Mouse (Mus musculus): ENCODE data around the gene C730034F03Rik. TPM values are rescaled to one million over a fixed set of nuclear protein-coding genes. Genes with fewer than 3 reads are reported as not detected.

C730034F03Rik gene
- 1 to 10 TPM; 3.2 to 3.7 TPM for total RNA-seq (2023)

GRCm38 (mm10) chr15:89429352-89430221 is at the start of gene C730034F03Rik, which contains the start of the genes Gm44502 and Chkb:
Gene C730034F03Rik, plus strand, starts transcription at chr15:89429589.
Gene Gm44502, minus strand, starts transcription at chr15:89429696.
Gene Chkb, minus strand, starts transcription at chr15:89429908.

GRCm38 (mm10) chr15:89384617-89385016 is 44.8 kb upstream of the C730034F03Rik start, which contains the start of gene Klhdc7b:
Gene Klhdc7b, plus strand, starts transcription at chr15:89384917.

DNA sequence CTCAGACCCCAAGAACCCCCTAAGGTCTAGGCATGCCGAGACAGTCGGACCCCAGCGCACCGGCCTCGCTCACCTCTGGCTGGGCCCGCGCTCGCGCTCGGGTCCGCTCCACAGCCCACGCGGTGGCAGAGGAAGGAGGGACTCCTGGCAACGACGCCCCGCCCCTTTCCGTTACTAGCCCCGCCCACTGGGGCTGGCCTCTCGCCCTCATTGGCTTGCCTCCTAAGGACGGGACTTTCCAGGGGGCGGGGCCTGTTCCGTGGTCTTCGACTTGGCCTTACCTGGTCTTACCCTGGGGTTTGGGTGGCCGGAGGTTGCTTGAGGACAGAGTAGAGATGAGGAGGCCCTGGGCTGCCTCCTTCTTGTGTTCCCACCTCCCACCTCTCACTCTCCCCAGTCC is 19.3 kb upstream of the C730034F03Rik start, which contains the start of gene Syce3:
TSS of gene Syce3 (minus strand) at position 386 of the 400 bp plus-strand sequence.

DNA sequence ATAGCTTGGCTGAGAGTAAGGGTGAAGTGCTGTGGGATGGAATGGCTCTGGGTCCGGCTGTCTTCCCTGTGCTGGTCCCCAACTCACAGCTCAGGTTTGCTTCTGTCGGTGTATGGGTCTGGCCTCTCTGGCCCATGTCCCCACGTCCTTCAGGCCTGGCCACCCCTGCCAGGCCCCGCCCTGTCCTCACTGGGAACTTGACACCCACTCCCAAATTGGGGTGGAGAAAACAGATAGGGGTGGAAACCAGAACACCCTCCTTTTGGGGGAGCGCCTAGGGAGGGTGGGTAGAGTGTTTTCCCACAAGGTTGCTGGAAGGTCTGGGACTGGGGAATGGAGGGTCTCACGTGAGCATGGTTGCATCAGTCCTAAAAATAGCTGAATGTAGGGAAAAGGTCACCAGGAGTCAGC is 3.7 kb upstream of the C730034F03Rik start, which contains the start of gene Cpt1b:
TSS of gene Cpt1b (minus strand) at position 153 of the 411 bp plus-strand sequence.

GRCm38 (mm10) chr15:89453865-89454478 is 24.6 kb downstream of the C730034F03Rik start, which contains the start of gene Mapk8ip2:
Gene Mapk8ip2, plus strand, starts transcription at chr15:89453913.

DNA sequence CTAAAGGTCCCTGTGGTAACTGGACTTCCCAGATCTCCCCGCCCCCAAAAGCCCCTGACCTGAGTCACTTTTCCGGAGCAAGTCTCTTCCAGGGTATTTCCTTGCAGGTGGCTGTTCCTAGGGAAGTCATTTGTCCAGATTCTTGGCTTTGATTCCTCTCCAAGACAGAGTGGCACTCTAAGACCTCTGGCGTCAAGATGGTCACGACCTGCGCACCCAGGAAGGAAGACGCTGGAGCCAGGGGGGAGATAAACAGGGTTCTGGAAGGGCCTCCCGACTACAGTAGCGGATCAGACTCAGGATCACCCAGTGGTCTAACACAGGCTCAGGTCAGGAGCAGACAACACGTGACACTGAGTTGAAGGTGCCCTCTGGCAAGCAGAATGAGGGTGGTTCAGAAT is 47.7 kb downstream of the C730034F03Rik start, which contains the start of gene Arsa:
TSS of gene Arsa (minus strand) at position 335 of the 401 bp plus-strand sequence.

Other genes with a start within 250 kb of the C730034F03Rik start
- 10 to 100 TPM; 50.5 to 82.5 TPM for gene Plxnb2, start 248.8 kb upstream of the C730034F03Rik start, total RNA-seq (2023)
- gene Dennd6b, start 233.1 kb upstream of the C730034F03Rik start, total RNA-seq (2023) = 1 to 10 TPM; 2.0 to 2.2 TPM
- 10 to 100 TPM; 23.9 to 31.0 TPM for gene Ppp6r2, start 218.0 kb upstream of the C730034F03Rik start, total RNA-seq (2023)
- gene Sbf1, start 114.3 kb upstream of the C730034F03Rik start, total RNA-seq (2023) = 100 to 1,000 TPM; 107 to 117 TPM
- gene Adm2, start 106.9 kb upstream of the C730034F03Rik start, total RNA-seq (2023) = not detected
- not detected for gene Miox, start 95.2 kb upstream of the C730034F03Rik start, total RNA-seq (2023)
- 10 to 100 TPM; 39.7 to 41.8 TPM for gene Lmf2, start 73.9 kb upstream of the C730034F03Rik start, total RNA-seq (2023)
- 10 to 100 TPM; 73.4 to 76.9 TPM for gene Ncaph2, start 73.9 kb upstream of the C730034F03Rik start, total RNA-seq (2023)
- gene Sco2, start 55.7 kb upstream of the C730034F03Rik start, total RNA-seq (2023) = 1 to 10 TPM; 4.4 to 7.0 TPM
- gene Tymp, start 52.5 kb upstream of the C730034F03Rik start, total RNA-seq (2023) = under 1 TPM in 1 of 2 experiments, not detected in 1; 0.24 TPM
- gene Odf3b, start 50.3 kb upstream of the C730034F03Rik start, total RNA-seq (2023) = 1 to 10 TPM in 1 of 2 experiments, not detected in 1; 1.2 TPM
- not detected for gene Klhdc7b, start 44.7 kb upstream of the C730034F03Rik start, total RNA-seq (2023)
- gene Syce3, start 19.1 kb upstream of the C730034F03Rik start, total RNA-seq (2023) = not detected
- gene Cpt1b, start 3.7 kb upstream of the C730034F03Rik start, total RNA-seq (2023) = 1 to 10 TPM; 2.6 to 4.1 TPM
- under 1 TPM in 1 of 2 experiments, not detected in 1; 0.78 TPM for gene Gm44502, start 107 bp downstream of the C730034F03Rik start, total RNA-seq (2023)
- gene Chkb, start 319 bp downstream of the C730034F03Rik start, total RNA-seq (2023) = 100 to 1,000 TPM; 127 to 141 TPM
- gene Mapk8ip2, start 24.3 kb downstream of the C730034F03Rik start, total RNA-seq (2023) = not detected
- gene Arsa, start 47.8 kb downstream of the C730034F03Rik start, total RNA-seq (2023) = 10 to 100 TPM; 13.5 to 15.1 TPM
- 1 to 10 TPM in 1 of 2 experiments, under 1 TPM in 1; 0.89 to 1.8 TPM for gene Shank3, start 70.0 kb downstream of the C730034F03Rik start, total RNA-seq (2023)
- not detected for gene Acr, start 138.7 kb downstream of the C730034F03Rik start, total RNA-seq (2023)
- 1 to 10 TPM; 1.7 to 4.8 TPM for gene Rabl2, start 162.3 kb downstream of the C730034F03Rik start, total RNA-seq (2023)